Mouse (Mus musculus): Measurements from ENCODE around the gene Zbtb33.
"Not testable (repeated sequence)": the region's sequence is repeated elsewhere in the genome, so short reads cannot be mapped to it uniquely, and the experiment has no call there.

Zbtb33 gene

DNA sequence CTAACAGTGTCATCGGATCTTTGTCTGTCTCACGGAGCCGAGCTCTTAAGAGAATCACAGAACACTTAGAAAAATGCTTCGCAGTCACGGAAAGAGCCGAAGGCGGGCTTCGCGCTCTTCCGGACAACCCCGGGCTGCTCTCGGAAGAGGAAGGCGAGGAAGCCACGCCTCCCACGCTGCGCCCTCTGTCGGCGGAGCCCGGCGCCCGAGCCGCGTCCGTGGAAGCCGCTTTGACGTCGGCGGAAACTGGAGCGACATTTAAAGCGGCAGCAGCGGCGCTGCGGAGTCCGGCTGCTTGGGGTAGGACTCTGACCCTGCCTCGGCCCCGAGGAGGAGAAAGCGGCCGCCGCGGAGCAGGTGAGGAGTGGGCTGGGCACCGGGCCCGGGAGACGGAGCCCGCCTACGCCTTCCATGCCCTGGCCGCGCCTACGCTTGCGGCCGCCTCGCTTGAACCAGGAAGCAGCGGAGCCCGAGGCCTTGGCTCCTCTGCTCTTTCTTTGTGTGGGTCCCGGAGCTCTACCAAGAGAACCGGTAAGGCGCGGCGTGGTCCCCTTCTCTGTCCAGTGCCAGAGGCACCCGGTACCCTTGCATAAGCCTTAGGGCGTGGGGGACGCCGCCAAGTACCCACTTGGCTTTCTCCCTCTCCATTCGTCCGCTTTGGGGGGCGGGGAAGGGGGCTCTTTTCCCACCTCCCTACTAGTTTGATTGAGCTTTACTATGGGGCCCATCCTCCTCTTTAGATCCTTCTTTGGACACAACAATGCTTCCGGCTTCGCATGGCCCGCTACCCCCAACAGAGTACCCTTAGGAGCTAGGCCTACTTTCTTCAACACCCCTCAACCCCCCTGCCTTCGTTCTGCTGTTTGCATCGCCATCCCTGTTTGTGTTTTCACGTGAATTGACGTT lies at the start of gene Zbtb33:
Gene Zbtb33, plus strand, starts transcription at position 242 of the 906 bp plus-strand sequence.
- ChIA-PET POLR2A (interaction anchor here in 3 of 4 experiments (0.6 to 1.4 kb wide), 4 partner anchors 25 to 445 kb away, joined by 3 to 5 read pairs (median 3); partner anchors contain the start of gene C1galt1c1 (in 1 of the 3)), CTCF (interaction anchor here in 3 of 4 experiments (0.6 to 1.9 kb wide), 5 partner anchors 9 to 443 kb away, joined by 3 to 7 read pairs (median 3); no protein-coding TSS in a partner anchor)

DNA sequence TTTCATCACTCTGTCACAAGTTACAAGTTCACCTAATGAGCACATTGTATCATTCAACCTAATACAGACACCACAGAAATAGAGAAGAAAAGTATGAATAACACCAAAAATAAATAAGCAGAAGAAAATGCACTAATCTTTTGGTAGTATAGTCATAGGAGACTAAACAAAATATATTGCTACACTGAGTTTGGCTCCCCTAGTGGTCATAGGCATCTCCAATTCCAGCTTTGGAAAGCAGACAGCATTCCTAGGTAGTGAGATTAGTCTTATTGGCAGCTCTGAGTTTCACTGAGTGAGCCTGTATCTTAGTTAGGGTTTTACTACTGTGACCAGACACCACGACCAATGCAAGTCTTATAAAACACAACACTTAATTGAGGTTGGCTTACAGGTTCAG lies 30.5 kb upstream of the Zbtb33 start:
- CTCF ChIA-PET, result interaction anchor here in 2 of 4 experiments (0.6 to 0.9 kb wide), 2 partner anchors 47 to 54 kb away, joined by 4 read pairs; no protein-coding TSS in a partner anchor
- POLR2A ChIA-PET, result no interaction called here

DNA sequence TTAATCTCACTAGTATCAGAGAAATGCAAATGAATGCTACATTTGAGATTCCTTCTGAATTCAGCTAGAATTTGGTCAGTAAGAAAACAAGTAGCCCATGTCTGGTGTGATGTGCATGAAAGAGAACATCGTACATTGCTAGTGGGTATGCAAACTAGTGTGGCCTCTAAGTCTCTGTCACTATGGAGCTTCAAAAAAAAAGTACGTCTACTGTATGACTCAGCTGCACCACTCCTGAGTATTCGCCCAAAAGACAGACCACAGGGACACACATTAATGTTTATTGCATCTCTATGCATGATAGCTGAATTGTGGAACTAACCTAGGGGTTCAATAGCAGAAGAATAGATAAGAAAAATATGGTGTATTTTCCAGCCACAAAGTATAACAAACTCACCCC lies 24.3 kb upstream of the Zbtb33 start:
- ChIA-PET CTCF (interaction anchor here in 1 of 4 experiments (2.0 kb wide), 1 partner anchor 80 kb away, joined by 7 read pairs; the partner anchor contains the start of gene Rhox11), POLR2A (no interaction called here)

DNA sequence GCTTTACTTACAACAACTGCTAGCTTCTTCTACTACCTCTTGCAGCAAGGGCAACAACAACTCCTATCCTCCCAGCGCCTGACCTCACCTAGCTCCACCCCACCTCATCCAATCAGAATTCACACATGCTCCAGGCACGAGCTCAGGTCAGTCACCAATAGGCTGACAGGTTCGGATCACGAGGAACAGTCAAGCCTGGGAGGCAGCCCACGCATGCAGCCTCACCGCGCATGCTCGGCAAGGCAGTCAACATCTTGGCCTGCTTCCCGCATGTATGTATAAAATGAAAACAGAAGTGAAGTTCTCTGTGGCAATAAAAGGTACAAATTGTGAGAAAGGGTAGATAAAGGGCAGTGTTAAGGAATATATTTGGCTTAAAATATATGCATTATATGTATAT lies 23.5 kb upstream of the Zbtb33 start:
- CTCF ChIA-PET, result interaction anchor here in 1 of 4 experiments (1.0 to 2.0 kb wide), 2 partner anchors 81 to 82 kb away, joined by 3 to 7 read pairs; partner anchors contain the start of gene Rhox11
- POLR2A ChIA-PET, result interaction anchor here in 1 of 4 experiments (0.6 kb wide), 1 partner anchor 412 kb away, joined by 3 read pairs; no protein-coding TSS in a partner anchor

DNA sequence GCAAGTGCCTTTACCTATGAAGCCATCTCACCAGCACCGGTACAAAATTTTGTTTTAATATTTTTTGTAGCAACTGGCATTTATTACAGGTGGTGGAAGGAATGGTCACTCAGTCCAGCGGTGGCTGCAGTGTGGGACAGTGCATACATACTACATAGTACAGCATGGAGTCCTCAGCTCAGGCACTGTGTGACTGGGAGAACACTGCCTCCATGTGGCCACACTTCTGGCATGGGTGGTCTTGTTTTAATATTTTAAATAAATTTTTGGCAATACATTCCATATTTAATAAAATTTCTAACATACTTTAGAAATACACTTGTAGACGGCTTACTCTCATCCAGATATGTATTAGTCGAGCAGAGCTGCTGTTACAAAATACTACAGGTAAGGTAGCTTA lies 23.0 kb upstream of the Zbtb33 start:
- ChIA-PET POLR2A (no interaction called here), CTCF (interaction anchor here in 1 of 4 experiments (1.0 to 2.0 kb wide), 2 partner anchors 82 to 83 kb away, joined by 3 to 7 read pairs; partner anchors contain the start of gene Rhox11)

DNA sequence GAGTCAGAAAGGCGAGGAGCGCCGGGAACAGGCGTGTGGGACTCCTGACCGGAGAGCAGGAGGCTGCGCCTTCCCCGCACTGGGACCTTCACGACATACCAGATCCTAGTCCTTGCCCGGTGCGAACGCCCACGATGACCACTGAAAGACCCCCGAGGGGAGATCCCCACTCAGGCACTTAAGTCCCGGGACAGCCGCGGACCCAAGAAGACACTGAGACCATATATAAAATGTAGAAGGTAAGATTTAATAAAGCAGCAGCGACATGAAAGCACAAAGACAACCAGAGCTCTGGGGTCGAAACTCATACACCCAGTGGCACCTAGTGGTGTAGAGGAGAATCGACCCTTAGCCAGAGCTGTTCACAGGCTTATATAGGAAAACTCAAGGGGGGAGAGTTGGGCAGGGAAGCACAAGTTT lies 9.7 kb upstream of the Zbtb33 start:
- CTCF ChIA-PET, result interaction anchor here in 3 of 4 experiments (0.6 to 2.0 kb wide), 5 partner anchors 10 to 120 kb away, joined by 3 to 10 read pairs (median 5); partner anchors contain the start of gene Zbtb33 (in 1 of the 3)
- POLR2A ChIA-PET, result not testable (repeated sequence)

DNA sequence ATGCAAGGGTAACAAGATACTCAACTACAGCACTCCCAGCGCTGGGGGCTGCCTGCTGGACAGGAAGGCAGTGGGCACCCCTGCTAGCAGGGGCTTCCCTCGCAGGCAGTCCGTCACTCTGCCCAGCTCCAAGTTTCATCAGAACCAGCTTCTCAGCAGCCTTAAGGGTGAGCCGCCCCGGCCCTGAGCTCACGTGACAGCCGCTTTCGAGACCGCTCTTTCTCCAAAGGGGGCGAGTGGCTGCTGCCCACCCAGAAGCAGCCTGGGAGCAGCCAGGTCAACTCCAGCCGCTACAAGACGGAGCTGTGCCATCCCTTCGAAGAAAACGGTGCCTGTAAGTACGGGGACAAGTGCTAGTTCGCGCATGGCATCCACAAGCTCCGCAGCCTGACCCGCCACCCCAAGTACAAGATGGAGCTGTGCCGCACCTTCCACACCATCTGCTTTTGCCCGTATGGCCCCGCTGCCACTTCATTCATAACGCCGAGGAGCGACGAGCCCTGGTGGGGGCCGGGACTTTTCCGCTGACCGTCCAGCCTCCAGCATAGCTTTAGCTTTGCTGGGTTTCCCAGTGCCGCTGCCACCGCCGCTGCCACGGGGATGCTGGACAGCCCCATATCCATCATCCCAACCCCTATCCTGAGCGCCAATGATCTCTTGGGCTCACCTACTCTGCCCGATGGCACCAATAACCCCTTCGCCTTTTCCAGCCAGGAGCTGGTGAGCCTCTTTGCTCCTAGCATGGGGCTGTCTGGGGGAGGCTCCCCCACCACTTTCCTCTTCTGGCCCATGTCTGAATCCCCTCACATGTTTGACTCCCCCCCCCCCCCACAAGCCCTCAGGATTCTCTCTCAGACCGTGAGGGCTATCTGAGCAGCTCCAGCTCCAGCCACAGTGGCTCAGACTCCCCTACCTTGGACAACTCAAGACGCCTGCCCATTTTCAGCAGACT lies 8.7 kb upstream of the Zbtb33 start:
- ChIA-PET POLR2A (interaction anchor here in 3 of 4 experiments (0.6 to 0.7 kb wide), 3 partner anchors 14 to 395 kb away, joined by 3 to 5 read pairs (median 3); no protein-coding TSS in a partner anchor), CTCF (interaction anchor here in 3 of 4 experiments (0.6 to 2.0 kb wide), 14 partner anchors 9 to 1967 kb away, joined by 3 to 15 read pairs (median 4); partner anchors contain the start of gene Zbtb33 (in 1 of the 3))

DNA sequence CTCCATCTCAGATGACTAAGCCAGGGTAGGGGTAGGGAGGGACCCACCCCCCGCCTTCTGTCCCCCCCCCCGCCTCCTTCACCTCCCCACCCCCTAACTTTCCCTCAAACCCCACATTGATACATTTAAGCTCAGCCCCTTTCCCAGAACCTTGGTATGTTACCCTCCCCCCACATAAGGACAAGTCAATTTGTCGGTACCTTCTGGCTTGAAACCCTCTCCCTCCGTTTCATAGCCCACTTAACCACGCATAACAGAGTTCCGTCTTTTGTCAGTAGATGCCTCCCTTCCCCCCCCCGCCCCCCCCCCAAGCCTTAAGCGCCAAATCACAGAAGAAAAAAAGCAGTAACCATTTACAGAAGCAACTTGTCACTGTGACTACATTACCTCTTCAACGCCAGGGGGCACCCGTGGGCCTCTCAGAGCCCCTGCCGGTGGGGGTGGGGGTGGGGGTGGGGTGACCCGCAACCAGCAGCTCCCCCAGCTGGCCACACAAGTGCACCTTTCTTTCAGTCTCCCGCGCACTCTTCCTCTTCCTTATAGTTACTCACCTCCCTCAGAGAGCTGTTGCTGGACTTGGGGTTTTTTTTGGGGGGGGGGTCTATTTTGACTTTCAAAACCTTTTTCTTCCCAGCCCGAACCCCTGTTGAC lies 7.9 kb upstream of the Zbtb33 start:
- CTCF ChIA-PET, result interaction anchor here (0.6 to 2.0 kb wide), 13 partner anchors 8 to 600 kb away, joined by 3 to 10 read pairs (median 4); partner anchors contain the start of gene Zbtb33 (in 1 of the 4)
- POLR2A ChIA-PET, result interaction anchor here in 1 of 4 experiments (0.6 kb wide), 1 partner anchor 201 kb away, joined by 5 read pairs; no protein-coding TSS in a partner anchor

DNA sequence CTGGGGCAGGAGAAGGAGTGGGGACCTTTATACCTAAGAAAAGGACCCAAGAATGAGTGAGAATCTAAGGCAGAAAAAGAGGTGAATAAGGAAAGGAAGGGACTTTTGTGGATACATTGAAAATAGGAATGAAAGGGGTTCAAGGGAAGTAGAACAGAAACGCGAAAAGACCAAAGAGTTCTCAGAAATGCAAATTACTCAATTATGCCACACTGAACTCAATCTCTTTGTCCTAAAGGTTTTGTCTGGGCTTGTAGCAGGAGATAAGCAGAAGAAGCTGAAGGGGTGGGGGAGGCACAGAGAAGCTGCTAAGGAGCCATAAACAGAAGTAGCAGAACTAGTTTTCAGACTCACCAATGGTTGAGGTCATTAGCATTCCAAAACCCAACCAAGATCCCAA lies 4.1 kb upstream of the Zbtb33 start:
- ChIA-PET CTCF (no interaction called here), POLR2A (no interaction called here)

DNA sequence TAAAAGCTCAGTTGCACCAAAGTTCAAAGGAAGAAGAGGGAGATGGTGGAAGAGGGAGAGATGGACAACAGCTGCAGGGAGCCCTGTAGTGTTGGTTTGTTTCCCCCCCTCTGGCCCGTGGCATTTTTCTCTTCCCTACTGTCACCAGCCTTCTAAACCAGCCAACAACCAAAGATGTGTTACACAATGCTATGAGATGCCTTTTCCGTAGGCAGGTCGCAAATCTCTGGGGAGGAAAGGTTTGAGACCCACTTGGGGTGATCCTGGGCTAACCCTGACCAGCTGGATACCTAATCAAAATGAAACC lies 818 bp downstream of the Zbtb33 start:
- CTCF ChIA-PET, result interaction anchor here in 3 of 4 experiments (0.6 to 1.9 kb wide), 5 partner anchors 10 to 442 kb away, joined by 3 to 7 read pairs (median 3); no protein-coding TSS in a partner anchor

DNA sequence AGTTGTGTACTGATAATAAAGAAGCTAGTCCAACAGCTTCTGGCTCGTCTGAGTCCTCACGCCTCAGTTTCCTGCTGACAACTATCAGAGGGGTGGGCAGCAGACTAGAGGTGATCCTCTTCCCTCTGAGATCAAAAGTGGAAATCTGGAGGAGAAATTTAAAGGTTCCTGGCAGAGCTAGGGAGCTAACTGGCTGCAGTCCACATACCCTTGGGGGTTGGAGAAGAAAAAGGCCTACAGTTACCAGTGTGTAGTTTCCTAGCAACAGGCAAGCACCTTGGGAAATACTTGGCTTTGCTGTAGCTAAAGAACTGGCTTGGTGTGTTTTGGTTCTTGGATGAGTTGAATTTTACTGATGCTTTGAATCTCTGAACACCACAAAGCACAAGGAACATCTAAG lies 12.2 kb downstream of the Zbtb33 start:
- CTCF ChIA-PET, result no interaction called here
- POLR2A ChIA-PET, result no interaction called here

More for the DNA sequence above, 818 bp downstream of the Zbtb33 start:
- POLR2A ChIA-PET, result interaction anchor here in 2 of 4 experiments (0.6 to 1.4 kb wide), 2 partner anchors 24 to 445 kb away, joined by 3 read pairs; partner anchors contain the start of gene C1galt1c1 (in 1 of the 2)

DNA sequence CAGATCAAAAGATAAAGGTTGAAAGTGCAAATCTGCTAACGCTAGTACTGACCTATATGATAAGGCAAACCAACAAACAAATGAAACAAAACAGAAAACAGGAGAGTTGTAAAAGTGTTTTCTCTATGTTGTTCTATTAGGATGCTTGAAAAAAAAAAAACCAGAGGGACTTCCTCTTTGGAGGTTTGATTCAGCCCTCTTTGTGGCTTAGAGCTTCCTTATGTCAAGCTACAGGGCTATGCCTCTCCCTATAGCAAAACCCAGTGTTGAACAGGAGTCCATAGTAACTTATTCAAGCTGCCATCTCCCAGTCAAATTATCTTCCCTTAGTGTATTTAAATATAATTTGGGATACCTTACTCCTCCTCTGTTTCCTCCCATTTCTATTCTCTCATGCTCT lies 17.8 kb downstream of the Zbtb33 start:
- ChIA-PET CTCF (interaction anchor here in 2 of 4 experiments (0.6 to 0.8 kb wide), 3 partner anchors 13 to 295 kb away, joined by 3 to 17 read pairs (median 8); no protein-coding TSS in a partner anchor), POLR2A (interaction anchor here in 1 of 4 experiments (0.6 kb wide), 1 partner anchor 128 kb away, joined by 3 read pairs; no protein-coding TSS in a partner anchor)

DNA sequence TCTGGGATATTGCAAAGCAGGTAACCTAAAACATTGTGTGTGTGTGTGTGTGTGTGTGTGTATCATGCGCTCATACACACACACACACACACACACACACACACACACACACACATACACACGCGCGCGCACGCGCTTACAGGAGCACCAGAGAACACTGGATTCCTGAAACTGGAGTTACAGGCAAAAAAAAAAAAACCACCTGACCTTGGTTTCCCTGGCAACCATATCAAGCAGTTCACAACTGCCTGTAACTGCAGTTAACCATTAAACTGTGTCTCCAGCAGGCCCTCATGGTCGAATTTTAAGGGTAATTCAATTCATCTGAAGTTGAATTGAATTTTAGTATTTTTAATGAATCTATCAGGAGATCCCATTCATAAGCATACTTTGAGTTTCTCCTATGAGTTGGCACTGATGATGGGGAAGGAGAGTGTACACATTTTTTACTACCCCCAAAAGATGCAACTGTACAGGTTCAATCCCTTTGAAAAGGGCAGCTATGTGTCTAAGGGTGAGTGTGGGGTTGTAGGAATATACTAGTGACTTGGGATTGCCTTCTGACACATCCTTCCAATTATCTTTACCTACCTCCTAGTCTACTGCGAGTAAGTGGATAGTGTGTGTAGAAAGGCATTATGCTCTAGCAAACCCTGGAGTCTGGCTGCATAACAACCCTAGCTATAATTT lies 27.5 kb downstream of the Zbtb33 start:
- ChIA-PET POLR2A (no interaction called here), CTCF (no interaction called here)

DNA sequence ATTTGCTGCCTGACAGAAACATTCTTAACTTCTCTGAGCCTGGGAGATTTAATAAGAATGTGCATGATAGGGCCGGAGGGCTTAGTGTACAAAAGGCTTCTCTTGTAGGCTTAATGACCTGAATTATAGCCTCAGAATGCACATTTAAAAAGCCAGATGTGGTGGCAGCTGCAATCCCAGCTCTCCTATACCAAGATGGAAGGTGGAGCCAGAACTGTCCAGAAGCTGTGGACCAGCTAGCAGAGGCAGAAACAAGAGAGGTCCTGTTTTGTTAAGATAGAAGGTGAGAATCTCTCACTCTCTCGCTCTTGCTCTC lies 28.0 kb downstream of the Zbtb33 start:
- ChIA-PET CTCF (interaction anchor here in 1 of 4 experiments (0.7 kb wide), 1 partner anchor 20 kb away, joined by 4 read pairs; no protein-coding TSS in a partner anchor), POLR2A (no interaction called here)

DNA sequence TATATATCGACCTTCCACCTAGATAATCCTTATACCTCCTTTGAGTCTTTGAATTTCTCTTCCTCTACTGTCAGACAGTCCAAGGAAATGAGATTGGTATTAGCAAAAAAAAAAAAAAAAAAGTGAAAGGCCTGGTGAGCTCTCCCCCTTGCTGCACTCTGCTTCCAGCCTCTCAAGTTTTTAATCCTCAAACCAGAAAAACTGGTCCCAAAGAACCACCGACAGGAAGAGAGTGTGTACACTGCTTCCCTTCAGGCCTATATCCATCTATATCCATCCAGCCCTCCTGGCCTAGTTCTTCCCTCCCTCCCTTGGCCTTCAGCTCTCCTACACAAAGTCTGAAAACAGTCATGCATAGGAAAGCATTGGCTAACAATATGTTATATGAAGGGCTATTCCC lies 33.2 kb downstream of the Zbtb33 start:
- ChIA-PET POLR2A (no interaction called here), CTCF (no interaction called here)

DNA sequence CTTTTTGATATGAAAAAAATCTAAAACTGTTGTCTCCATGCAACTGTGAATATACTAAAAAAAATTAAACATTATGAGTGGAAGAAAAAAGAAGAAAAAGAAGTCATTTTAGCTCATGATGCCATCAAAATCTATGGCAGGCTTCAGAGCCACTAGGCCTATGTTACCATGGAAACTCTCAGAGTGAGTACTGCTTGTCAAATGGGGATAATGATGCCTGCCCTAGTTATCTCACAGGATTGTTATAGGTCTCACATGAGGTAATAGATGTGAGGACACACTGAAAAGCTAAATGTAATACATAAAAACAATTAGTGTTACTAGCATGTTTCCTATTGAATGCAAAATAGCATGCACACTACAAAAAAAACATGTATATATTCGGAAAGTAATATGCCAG lies 40.3 kb downstream of the Zbtb33 start:
- ChIA-PET CTCF (no interaction called here), POLR2A (no interaction called here)

DNA sequence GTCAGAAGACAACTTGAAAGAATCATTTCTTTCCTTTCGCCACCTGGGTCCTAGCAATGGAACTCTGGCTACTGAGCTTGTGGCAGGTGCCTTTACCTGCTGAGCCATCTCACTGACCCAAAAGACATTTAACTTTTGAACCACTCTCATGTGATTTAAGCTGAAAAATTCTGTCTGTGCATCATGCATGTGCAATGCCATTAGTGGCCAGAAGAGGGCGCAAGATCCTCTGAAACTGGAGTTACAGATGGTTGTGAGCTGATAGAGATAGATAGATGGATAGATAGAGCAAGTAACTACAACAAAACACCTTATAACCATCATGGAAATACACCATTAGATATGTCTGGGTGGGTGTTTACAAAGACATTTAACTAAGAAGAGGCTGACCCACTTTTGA lies 48.1 kb downstream of the Zbtb33 start:
- ChIA-PET CTCF (interaction anchor here (0.6 to 2.5 kb wide), 22 partner anchors 9 to 487 kb away, joined by 3 to 16 read pairs (median 3); partner anchors contain the start of genes Tmem255a (in 2 of the 4), Rhox10 (in 1 of the 4) and Rhox11 (in 1 of the 4)), POLR2A (interaction anchor here in 1 of 4 experiments (0.6 kb wide), 1 partner anchor 1113 kb away, joined by 4 read pairs; no protein-coding TSS in a partner anchor)
